Mouse (Mus musculus): ENCODE data around the gene Hpse.

Gene Hpse

GRCm38 (mm10) chr5:100638483-100638882 is 81.0 kb downstream of the Hpse start:
- DNase-seq (ENCODE audit: low spot score) = no peak

- peak; percentile 85 for DNase-seq (ENCODE audit: low spot score)
Measured at GRCm38 (mm10) chr5:100636794-100637544, 82.5 kb downstream of the Hpse start.

- no peak for DNase-seq (ENCODE audit: low spot score)
Measured at GRCm38 (mm10) chr5:100635908-100636307, 83.6 kb downstream of the Hpse start.

- no peak for DNase-seq (ENCODE audit: low spot score)
Measured at GRCm38 (mm10) chr5:100634885-100635478, 84.5 kb downstream of the Hpse start.

- DNase-seq (ENCODE audit: low spot score) = peak; percentile 68
Measured at GRCm38 (mm10) chr5:100632540-100633129, 86.9 kb downstream of the Hpse start.
